Mouse (Mus musculus): ENCODE measurements at regions not wholly inside any gene's neighbourhood (a gene's known extent, or its start where the extent isn't known, plus 50 kb on each side); places are given as distances from the start of the nearest gene placed in this dataset.

- ATAC-seq (ENCODE audit: low TSS enrichment) = peak; percentile 34; the same call in 1 of the 2 replicates
Measured at GRCm38 (mm10) chr16:8117543-8118167, 307.3 kb downstream of the Tmem114 start.

GRCm38 (mm10) chr16:8111329-8112116, 313.4 kb downstream of the Tmem114 start:
- no peak for ATAC-seq (ENCODE audit: low TSS enrichment)

- ATAC-seq (ENCODE audit: low TSS enrichment) = peak; percentile 44; the same call in 1 of the 2 replicates
Measured at GRCm38 (mm10) chr16:8108141-8109122, 316.5 kb downstream of the Tmem114 start.

GRCm38 (mm10) chr16:8079024-8079423, 345.9 kb downstream of the Tmem114 start:
- ATAC-seq (ENCODE audit: low TSS enrichment) = no peak

GRCm38 (mm10) chr16:8078461-8078860, 346.5 kb downstream of the Tmem114 start:
- no peak for ATAC-seq (ENCODE audit: low TSS enrichment)

GRCm38 (mm10) chr16:8074729-8075128, 350.2 kb downstream of the Tmem114 start:
- ATAC-seq (ENCODE audit: low TSS enrichment) = peak; percentile 44; the same call in 1 of the 2 replicates

DNA sequence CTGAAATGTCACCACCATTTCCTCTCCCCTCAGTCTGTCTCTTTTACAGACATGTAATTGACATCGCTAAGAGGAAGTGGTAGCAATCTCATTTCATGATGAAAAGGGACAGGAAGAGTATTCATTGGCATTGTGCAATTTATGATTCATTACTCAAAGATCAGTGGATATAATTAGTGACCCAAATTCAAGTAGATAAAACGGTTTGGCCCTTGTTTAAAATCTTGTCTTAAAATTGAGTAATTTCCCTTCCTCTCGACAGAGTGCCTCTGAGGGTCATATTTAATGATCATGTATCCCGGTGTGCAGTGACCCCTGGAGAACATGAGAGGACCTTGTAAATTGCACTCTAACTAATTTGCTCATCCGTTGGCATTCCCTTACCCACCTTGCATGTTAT, 371.0 kb downstream of the Tmem114 start:
- ATAC-seq (ENCODE audit: low TSS enrichment) = no peak

- ATAC-seq (ENCODE audit: low TSS enrichment) = peak; percentile 94
Measured at GRCm38 (mm10) chr16:8008966-8009365, 416.0 kb downstream of the Tmem114 start.

GRCm38 (mm10) chr16:8006631-8007030, 418.3 kb downstream of the Tmem114 start:
- no peak for ATAC-seq (ENCODE audit: low TSS enrichment)

- peak; percentile 89 for ATAC-seq (ENCODE audit: low TSS enrichment)
Measured at GRCm38 (mm10) chr16:8002339-8003089, 422.4 kb downstream of the Tmem114 start.

DNA sequence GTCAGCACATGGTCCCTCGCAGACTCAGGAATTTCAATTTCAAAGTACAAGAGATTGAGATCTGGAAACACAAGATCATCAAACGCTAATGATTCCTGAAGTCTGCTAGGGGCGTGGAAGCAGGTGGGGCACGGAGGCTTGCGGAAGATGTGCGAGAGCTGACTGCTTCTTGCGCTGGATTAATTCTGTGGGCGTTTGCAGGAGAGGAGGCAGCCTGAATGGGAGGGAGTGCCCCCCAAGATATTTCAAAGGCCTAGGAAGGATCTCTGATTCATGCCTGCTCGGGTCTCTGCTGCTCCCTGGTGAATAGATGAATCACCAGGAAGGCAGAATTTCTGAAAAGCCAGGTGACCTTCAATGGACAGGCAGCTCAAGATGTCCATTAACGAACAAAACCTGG, 442.1 kb downstream of the Tmem114 start:
- ATAC-seq (ENCODE audit: low TSS enrichment) = no peak

DNA sequence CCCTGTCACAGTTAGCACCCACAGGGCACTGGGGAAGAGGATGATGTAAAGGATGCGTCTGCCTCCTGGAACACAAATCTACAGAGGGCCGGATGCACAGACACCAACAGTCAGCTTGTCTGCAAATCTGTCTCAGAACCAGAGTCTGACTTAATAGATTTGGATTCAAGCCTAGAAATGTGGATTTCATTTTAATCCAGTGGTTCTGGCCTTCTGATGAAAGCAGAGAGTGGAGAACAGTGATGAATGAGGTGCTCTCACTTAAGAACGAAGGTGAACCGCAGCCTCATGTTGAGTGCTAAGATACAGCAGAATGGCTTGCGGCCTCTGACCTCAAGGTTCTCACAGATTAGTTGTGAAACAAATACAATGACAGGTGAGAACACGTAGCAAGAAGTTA, 446.5 kb downstream of the Tmem114 start:
- ATAC-seq (ENCODE audit: low TSS enrichment) = no peak

DNA sequence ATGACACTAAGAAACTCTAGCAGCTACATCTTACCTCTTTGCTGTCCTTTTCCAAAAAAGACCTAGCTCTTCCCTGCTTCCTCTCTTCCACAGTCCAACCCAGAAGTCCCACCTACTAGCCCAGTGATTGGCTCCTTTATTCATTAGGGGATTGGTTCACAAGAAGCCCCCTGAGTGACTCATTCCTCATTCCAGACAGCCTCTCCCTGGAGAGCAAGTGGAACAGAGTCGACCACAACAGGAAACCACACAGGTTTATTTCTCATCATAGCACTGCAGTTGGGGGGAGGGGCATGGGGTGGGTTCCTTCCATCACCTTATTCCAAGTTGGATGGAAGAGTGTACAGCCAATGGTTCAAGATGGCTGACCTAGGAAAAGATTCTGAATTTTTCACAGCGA, 473.3 kb downstream of the Tmem114 start:
- ATAC-seq (ENCODE audit: low TSS enrichment) = no peak

GRCm38 (mm10) chr16:7942333-7942732, 482.6 kb downstream of the Tmem114 start:
- no peak for ATAC-seq (ENCODE audit: low TSS enrichment)

GRCm38 (mm10) chr16:7937167-7937566, 487.8 kb downstream of the Tmem114 start:
- ATAC-seq (ENCODE audit: low TSS enrichment) = no peak

GRCm38 (mm10) chr16:7932322-7932721, 492.6 kb downstream of the Tmem114 start:
- no peak for ATAC-seq (ENCODE audit: low TSS enrichment)

DNA sequence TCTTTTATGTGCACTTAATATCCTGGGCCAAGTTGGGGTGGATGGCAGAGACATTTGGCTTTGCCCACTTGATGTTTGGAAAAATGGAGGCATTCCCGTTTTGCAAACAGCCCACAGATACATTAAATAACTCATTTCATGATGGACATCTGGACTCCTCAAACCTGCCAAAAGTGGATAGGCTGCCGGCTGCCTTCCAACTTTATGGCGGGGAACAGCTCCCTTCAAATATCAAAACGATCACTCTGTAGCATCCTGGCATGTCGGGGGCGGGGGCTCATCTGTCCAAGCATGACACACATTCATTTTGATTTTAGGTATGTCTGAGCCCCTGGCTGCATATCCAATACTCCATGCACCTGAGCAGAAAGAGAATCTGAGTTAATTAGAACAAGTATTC, 493.3 kb downstream of the Tmem114 start:
- ATAC-seq (ENCODE audit: low TSS enrichment) = no peak

GRCm38 (mm10) chr16:7929112-7929511, 495.8 kb downstream of the Tmem114 start:
- ATAC-seq (ENCODE audit: low TSS enrichment) = peak; percentile 74

- ATAC-seq (ENCODE audit: low TSS enrichment) = peak; percentile 50; the same call in 1 of the 2 replicates
Measured at GRCm38 (mm10) chr16:7928391-7928935, 496.5 kb downstream of the Tmem114 start.

- ATAC-seq (ENCODE audit: low TSS enrichment) = no peak
Measured at GRCm38 (mm10) chr16:7927756-7928155, 497.2 kb downstream of the Tmem114 start.

DNA sequence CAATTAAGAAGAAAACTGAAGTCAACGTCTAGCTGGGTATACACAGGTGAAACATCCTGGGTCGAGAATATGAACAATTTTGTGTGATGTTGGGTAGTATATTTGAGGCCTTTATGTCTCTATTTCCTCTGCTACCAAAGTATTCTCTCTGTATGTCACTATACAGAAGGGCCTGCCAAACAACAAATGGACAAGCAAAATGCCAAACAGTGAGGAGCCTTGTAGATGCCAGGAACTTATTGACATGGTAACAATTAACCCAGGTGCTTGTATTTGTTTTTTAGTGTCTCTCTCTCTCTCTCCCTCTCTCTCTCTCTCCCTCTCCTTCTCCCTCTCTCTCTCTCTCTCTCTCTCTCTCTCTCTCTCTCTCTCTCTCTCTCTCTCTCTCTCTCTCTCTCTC, 529.1 kb downstream of the Tmem114 start:
- no peak for ATAC-seq (ENCODE audit: low TSS enrichment)

All from frontal cortex, adult (tissue).